Mouse (Mus musculus): Measurements from ENCODE around the gene Sprn.
A peak's percentile ranks its signal among the peaks of the same experiment; 100 is the strongest.
"Not testable (repeated sequence)": the region's sequence is repeated elsewhere in the genome, so short reads cannot be mapped to it uniquely, and the experiment has no call there.

The Sprn gene

DNA sequence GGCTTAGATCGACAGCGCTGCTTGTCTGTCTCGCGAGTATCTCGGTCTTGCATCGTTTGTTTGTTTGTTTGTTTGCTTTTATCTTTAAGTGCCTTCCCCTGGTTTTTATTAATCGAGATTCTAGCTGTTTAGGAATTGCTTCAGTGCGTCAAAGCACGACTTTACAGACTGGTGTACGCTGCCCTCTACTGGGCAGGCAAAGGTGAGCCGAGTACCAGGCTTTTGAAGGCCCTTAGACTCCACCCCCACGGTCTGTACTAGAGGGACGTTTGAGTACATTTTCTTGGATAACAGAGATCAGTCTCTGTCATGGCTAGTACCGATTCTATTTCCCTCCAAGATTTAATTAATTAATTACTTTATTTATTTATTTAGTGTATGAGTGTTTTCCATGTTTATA lies 13.3 kb downstream of the Sprn start:
- DNase-seq, result peak; percentile 78 to 83

DNA sequence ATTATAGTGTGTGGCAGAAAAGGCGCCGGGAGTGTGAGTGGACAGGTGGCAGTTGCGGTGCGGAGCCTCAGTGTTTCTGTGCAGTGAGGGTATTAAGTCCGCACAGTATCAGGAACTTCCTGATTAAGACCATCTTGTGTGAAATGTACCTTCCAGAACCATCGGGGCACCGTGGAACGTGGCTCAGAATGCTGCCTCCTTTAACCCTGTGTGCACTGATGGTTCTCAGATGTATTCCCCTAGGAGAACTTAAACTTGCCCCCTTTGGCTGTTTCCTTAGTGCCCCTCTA lies 16.7 kb downstream of the Sprn start:
- DNase-seq, result no peak

DNA sequence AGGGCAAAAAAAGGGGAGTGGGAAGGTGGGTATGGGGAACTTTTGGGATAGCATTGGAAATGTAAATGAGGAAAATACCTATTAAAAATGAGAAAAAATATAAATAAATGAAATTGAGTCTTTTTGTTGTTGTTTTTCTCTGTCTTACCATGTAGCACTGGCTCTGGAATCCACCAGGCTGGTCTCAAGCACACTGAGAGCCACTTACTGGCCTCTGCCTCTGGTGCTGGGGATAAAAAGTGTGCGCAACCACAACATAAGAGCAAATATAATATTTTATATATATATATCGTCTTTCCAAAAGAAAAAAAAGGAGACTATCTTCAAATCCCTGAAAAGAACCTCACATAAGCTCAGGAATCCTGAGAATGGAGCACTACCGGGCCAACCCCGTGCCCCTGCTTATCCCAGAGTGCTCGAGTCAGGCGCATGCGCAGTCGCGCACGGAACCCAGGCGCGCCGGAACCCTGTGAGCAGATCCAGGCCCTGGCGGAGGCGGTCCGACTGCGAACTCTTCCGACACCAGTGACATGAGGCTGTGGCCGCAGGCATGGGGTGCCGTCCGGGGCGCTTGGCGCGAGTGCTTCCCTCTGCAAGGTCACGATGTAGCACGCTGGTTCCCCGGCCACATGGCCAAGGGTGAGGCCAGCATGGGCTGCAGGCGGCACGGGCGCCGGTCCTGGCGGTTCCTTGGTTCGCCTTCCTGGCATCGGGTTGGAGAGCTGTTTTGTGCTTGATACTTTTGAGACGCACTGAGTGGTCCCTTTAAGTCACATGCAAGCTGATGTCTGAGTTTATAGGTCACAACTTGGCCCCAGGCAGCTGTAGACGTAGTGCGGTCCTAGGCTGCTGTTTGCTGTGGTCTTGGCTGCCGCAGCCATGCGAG lies 17.3 kb downstream of the Sprn start, which contains the start of gene Mtg1:
Gene Mtg1, plus strand, starts transcription at position 430 of the 886 bp plus-strand sequence.
- DNase-seq, result peak; percentile 98 to 99

DNA sequence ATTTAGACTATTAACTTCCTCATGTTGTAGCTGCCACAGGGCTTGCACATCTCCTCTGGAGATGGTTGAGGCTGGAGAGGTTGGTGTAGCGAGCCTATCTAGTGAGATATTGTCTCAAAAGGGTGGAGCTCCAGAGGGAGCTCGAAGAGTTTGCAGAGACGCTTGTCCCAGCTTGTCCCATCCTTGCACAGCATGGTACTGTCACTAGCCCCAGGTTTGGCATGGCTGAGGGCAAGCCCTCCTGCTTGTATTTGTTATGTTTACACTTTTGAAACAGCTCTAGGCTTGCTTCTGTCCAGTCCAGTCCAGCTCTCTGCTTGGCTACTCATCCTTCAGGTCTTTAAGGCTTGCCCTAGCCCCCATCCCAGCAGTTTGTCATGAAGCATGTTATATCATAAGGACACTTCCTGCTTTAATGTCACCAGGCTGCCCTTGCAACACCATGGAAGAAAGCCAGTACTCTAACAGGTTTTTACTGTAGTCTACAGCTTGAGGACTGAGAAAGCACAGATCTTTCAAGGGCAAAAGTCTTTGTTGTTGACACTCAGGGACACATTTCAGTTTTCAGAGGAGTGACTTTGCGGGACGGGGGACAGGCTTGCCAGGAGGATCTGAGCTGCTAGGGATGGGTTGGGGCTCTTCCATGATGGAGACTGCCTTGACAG lies 19.4 kb downstream of the Sprn start:
- DNase-seq, result no peak

DNA sequence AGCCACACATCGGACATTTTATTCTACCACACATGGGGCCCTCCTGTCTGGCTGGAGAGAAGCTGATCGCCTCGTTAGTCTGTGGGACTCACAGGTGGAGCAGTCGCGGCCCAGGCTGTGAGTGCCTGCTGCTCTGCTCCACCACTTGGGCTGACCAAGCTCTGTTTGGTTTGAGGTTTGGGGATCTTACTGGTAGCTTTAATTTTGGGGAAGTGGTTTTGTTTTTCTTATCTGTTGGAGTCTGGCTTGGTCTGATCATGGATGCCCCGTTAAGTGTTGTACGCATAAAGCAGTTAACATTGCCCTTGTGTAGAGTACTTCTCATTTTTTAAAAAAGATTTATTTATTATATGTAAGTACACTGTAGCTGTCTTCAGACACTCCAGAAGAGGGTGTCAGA lies 20.6 kb downstream of the Sprn start:
- not testable (repeated sequence) for DNase-seq

DNA sequence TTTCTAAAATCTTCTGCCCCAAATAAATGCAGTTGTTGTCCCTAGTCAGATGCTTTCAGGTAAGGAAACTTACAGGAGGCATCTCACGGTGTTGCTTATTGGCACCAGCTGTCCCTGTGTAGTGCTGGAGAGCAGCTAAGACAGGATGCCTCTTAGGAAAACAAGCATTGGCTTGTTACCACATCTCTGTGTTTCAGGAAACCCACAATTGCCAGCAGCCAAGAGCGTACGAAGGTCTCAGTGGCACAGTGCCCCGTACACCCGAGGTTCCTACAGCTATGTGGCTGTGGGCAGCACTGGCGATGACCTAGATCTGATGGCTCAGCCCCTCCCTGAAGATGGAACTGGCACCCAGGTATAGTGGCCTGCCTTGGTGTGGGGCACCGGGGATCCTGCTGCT lies 22.5 kb downstream of the Sprn start:
- DNase-seq, result not testable (repeated sequence)

DNA sequence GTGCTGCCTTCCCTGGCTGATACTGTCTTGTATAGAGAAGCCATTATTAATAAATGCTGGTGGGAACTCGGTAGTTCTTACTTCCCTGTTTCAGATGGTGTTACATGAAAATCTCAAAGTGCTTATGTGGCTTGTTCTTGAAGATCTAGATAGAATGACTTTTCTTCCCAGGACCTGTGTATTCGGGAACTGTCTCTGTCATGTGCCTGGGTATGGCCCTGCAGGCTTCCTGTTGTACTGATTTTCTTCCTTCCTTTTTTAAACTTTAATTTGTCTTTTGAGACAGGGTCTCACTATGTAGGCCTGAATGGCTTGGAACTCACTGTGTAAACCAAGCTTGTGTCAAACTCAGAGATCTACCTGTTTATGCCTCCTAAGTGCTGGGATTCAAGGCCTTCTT lies 26.8 kb downstream of the Sprn start:
- DNase-seq, result no peak

DNA sequence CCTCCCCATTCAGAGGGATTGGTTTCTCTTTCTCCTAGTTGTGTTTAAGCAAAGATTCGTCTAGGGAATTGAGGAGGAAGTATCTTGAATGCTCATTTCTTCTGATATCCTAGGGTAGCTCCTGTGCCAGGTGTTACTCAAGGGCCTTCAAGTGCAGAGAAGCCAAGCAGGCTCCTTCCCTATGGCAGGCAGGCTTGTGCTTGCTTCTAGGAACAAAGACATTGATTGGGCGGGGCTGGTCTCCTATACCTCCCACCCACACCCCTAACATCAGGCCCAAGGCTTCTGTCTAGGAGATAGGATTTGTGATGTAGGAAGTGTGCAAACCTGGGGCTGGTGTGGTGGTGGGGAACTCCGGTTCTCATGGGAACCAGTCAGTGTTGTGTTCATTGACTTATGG lies 27.7 kb downstream of the Sprn start:
- DNase-seq, result no peak

DNA sequence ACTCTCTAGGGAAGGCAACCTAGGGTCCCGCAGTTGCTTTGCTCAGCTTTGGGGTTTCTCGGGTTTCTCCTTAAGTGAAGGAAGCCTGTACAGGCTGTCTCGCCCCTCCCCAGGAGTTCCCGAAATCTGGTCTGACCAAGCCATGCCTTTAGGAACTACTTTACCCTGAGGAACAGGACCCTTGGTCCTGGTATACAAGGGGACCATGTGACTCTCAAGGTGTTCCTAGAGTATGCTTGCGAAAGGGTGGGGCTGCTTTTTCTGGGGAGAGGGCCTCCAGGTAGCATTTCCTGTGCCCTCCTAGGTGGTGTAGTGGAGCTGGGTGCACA lies 28.7 kb downstream of the Sprn start:
- no peak for DNase-seq

DNA sequence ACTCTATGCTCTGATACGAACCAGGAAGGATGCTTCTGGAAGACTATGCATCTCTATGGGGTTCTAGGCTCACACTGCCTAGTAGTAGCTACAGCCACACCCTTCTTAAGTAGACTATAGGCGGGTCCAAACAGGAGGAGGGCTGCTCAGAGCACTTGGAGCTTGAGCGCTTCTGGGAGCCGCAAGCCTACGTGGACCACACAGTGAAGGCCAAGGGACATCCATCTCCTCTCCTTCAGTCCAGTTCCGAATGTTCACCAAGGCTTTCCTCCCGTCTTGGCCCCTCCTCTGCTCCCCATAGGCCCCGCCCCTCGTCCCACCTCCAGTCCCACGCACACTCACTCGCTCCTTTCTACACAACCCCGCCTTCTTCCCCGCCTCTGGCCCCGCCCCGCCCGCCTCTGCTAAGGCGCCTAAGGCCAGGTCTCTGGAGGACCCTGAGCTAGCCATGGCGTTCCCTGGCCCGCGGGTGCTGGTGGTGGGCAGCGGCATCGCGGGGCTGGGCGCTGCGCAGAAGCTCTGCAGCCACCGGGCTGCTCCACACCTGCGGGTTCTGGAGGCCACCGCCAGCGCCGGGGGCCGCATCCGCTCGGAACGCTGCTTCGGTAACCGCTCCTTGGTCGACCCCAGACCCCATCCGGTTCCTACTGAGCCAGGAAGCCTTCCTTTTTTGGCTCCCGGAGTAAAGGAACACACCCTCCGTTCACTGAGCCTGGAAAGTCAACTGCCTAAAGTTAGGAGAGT lies 29.2 kb downstream of the Sprn start:
- DNase-seq, result peak; percentile 92 to 94

DNA sequence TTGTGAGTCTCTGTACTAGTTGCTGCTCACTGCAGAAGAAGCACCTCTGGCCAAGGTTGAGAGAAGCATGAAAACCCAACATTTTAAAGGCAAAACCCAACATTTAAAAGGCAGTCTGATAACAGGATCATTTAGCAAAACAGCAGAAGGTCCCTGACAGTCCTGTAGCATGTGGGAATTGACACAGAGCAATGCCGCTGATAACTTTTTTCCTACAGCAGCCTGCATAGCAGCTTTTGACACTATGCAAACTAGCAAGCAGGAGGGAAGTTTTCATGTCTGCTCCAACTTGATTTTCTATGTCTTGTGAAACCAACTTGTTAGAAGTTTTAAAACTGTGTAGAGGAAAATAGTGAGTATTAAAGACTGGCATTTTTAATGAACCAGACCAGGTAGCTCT lies 30.3 kb downstream of the Sprn start:
- DNase-seq, result no peak

DNA sequence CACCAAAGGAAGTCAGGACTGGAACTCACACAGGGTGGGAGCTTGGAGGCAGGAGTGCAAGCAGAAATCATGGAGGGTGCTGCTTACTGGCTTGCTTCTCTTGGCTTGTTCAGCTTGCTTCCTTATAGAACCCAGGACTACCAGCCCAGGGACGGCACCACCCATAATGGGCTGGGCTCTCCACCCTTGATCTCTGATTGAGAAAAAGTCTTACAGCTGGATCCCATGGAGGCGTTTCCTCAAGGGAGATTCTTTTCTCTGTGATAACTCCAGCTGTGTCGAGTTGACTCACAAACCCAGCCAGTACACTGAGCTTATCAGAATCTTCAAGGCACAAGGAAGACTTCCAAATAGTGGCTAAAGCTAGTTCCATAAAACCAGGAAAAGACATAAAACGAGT lies 31.9 kb downstream of the Sprn start:
- DNase-seq, result no peak

DNA sequence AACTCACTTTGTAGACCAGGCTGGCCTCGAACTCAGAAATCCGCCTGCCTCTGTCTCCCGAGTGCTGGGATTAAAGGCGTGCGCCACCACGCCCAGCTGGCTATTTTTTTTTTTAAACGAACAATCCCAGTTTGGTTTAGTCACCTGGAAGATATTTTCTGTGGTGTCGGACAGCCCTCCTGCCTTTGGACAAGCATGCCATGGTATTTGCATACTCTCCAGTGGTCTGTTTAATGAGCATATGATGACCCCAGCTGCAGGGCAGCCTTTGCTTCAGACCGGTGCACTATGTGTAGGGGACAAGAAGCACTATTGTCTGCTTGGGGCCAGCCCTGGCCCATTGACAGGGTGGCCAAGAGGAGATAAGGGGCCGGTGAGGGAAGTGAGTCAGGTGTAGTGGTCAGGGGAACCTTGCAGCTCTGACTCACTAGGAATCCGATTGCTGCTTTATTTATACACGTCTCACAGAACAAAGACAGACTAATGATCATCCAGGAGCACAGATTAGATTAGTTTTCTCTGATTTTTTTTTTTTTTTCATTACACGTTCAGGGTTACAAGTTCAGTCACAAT lies 33.3 kb downstream of the Sprn start:
- DNase-seq, result no peak

DNA sequence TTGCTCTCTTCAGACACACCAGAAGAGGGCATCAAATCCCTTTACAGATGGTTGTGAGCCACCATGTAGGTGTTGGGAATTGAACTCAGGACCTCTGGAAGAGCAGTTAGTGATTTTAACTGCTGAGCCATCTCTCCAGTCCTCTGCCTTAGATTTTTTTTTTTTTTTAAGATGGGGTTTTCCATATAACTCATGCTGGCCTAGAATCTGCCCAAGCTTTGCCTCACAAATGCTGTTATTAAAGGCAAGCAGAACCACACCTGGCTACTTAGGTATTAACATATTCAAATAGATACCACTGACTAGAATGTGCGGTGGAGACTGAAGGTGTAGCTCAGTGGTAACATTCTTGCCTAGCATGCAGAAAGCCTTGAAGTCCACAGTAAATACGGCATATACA lies 34.2 kb downstream of the Sprn start:
- no peak for DNase-seq

DNA sequence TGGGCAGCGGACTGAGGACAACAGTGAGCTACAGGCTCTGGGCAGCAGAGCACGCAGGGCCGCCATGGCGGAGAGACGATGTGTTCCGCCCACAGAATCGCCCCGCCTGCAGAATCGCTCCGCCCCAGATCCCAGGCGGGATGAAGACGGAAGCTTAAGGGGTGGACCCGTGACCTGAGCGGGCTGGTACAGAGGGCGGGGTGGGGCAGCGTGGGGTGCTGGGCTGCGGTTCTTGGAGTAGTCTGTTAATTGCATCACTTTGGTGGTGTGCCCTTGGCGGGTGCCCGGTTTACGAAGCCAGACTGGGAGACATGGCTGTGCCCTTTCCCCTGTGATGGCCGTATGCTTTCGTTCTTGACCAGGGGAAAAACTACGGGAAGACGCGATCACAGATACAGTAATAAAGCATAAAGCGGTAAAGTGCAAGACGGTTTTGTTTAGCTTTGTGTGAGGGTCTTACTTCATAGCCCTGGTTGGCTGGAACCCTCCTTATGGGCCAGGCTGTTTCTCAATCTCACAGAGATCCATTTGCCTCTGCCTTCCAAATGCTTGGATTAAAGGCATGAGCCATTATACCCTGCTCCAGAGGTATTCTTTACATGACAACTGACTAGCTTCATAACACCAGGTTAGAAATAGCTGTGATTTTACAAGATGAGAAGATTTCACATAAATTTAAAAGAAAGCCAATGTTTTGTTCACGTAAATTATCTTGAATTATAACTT lies 38.2 kb downstream of the Sprn start, which contains the start of gene Echs1:
Gene Echs1, minus strand, starts transcription at position 148 of the 726 bp plus-strand sequence.
- DNase-seq, result peak; percentile 87

DNA sequence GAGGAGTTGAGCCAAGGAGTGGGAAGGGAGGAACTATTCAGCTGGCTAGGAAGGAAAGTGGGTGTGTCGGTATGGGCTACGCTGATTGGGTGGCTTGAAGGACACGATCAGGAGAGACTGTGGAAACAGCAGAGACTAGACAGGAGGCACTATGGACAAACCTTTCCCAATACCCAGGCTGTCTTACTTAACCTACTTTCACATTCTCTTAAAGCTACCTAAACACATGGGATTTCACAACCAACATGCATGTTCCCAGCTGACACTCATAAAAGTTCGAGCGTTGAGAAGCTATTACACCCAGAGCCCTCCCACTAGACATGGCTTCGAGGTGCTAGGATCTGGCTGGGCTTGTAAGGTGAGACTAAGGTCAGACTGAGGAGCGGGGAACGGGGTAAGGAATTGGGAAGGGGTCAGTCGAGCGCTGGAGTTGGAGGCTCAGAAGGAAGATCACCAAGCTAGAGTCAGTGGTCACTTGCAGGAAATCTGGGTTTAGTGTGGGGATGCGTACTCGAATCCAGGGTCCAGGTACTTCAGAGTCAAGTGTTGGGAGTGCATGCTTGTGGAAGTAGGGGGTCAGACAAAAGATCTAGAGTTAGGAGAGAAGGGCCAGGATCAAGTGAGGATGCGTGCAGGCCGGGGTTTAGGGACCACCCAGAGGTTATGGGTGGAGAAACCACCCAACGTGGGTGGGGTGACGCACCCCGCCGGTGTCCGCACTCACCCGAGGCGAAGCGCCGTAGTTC lies 38.9 kb downstream of the Sprn start, which contains the start of gene Paox:
Gene Paox, plus strand, starts transcription at position 217 of the 746 bp plus-strand sequence.
- DNase-seq, result peak; percentile 22 to 25

DNA sequence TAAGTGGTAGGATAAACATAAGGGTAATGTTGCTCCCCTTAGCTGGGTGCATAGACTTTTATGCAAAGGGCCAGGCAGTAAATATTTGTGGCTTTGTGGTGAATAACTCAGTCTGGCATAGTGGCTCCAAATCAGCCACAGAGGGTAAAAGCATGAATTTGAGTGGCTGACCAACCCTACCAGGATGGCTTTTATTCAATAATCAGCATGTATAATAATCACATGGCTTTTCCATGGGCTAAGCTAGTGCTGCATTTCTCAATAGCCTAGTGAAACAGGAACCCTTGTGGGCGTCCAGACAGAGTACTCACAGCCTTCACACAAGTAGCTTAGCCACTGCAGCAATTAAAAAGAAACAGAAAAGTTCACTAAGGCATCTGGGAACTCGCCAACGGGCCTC lies 42.7 kb downstream of the Sprn start:
- DNase-seq, result no peak

DNA sequence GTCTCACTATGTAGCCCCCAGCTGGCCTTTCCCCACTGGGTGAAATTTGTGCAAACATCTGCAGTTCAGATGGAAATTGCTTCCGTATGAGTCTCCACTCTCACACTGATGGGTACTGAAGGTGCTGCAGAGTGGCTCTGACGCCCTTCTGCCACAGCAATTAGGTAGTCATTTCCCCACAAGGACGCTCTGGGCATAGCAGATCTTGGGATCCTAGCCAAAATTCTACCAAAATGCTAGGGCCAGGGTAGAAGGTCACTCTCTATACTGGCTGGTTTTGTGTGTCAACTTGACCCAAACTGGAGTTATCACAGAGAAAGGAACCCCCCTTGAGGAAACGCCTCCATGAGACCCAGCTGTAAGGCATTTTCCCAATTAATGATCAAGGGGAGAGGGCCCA lies 50.7 kb downstream of the Sprn start:
- DNase-seq, result no peak

DNA sequence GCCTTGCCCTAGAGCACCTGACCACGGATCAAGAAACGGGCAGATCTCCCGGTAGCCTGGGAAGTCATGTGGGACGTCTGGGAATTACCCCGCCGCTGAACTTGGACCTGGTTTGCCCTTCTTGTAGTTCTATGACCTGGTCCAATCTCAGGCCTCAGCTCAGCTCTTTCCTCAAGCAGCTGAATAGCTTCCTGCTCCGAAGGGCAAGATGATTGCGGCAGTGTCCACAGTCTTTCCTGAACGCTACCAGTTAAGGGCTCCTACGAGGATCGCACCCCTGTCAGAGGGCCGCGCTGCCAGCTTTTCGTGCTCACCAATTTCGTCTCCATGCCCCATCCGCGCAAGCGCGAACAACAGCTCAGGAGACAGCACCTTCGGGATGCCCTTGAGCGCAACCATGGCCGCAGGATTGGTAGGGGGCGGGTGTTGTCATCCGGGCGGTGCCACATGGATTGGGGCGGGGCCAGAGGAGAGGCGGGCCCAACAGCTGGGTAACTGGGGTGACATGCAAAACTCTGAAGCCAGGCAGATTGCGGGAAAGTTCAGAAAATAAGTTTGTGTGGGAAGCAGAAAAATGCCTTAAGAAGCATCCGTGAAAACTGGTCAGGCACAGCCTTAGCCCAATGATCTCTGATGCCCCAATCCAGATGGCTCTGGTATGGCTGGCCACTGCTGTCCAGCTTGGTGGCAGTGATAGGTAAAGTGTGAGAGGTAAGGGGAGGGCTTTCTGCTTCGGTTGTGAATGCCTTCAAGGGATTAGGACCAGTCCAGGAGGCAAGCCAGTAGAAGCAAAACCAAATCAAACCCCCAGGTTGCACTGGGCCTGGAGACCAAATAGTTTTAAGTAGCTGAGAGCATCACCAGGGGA lies 52.5 kb downstream of the Sprn start, which contains the start of gene Fuom:
Gene Fuom, minus strand, starts transcription at position 449 of the 868 bp plus-strand sequence.
- peak; percentile 80 to 82 for DNase-seq

DNA sequence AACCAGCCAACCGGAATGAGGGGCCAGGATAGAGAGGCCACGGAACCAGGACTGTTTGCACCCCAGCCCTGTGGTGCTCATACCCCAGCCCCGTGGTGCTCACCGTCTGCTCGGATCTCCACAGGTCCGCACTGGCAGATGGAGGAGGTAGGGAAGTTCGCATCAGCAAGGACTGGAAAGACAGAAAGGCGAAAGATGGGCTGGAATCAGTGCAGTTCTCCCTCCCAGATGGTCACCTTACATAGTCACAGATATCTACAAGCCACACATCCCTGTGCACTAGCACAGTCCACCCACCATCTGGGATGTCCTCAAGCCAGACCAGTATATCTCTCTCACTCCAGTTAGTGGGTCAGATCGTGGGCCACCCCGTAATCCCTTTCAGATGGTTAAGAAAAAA lies 53.2 kb downstream of the Sprn start:
- DNase-seq, result peak; percentile 16 to 33
